Mouse (Mus musculus): ENCODE data around the gene Chkb. TPM values are rescaled to one million over a fixed set of nuclear protein-coding genes. Genes with fewer than 3 reads are reported as not detected.
A peak's percentile ranks its signal among the peaks of the same experiment; 100 is the strongest.

The Chkb gene
- total and polyA plus RNA-seq, 2 experiments from 2014 or later, result 66.2 to 101 TPM

DNA sequence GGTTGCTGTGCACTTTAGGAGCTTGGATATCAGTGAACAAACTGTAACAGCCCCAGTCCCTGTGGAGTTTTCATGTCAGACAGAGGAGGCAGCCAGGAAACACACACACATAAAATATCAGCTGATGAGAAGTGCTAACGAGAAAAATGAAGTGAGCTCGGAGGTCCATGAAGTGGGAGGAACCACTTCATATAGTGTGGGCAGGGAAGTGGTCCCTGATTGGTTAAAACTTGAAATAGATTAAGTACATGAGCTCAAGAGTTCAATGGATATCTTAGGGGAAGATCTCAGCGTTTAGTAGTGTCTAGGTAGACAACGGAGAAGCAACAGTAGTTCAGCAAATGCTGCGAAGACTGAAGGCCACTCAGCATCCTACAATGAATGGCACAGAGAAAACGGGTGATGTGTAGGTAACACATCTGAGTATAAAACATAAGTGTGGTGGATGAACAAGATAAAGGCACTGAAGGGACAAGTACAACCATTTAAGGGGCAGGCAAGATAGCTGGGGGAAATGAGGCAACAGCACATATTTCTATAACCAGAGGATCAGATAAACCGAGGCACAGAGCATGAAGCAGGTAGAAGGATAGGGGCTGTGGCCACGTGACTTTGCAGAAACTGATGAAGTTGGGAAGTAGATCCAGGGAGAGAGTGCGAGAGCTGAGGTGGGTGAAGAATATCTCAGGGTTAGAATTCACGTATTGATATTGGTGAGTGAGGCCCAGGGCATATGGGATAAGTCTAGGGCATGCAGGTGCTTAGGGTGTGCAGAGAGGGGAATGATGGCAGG is 24.7 kb downstream of the Chkb start:
- no peak for DNase-seq (ENCODE audit: low spot score)
- H3K4me2 ChIP-seq (ENCODE audit: low read depth, low read length, poor library complexity, severe bottlenecking), result no peak overlapping the region
- no peak for ATAC-seq (ENCODE audit: low FRiP score)
- H3K4me1 ChIP-seq (ENCODE audit: insufficient read depth, low read length), result no peaks in the 10 kb centered on the region
- H3K9ac ChIP-seq (replicated peaks; ENCODE audit: low read length, poor library complexity, severe bottlenecking), result no peak overlapping the region
- H3K36me3 ChIP-seq (ENCODE audit: insufficient read depth, low read length), result no peaks in the 10 kb centered on the region
- H3K27ac ChIP-seq (ENCODE audit: low read depth, low read length), result no peak overlapping the region
- WGBS, result 90% methylated on average over 10 of the region's 10 CpGs
- no peaks in the 10 kb centered on the region for H3K27me3 ChIP-seq (ENCODE audit: insufficient read depth, low read length)
- no peaks in the 10 kb centered on the region for H3K9me3 ChIP-seq (ENCODE audit: low read length)
- no peak overlapping the region for H3K4me3 ChIP-seq (ENCODE audit: low read depth, low read length)
- TF ChIP-seq CTCF (IDR thresholded peaks at IDR 0.05), result no peak

- no peak for TF ChIP-seq CTCF (IDR thresholded peaks at IDR 0.05)
- Histone ChIP-seq H3K27me3 (ENCODE audit: insufficient read depth, low read length) (no peaks in the 10 kb centered on the region), H3K9me3 (ENCODE audit: low read length) (no peaks in the 10 kb centered on the region), H3K27ac (ENCODE audit: low read depth, low read length) (no peak overlapping the region), H3K4me1 (ENCODE audit: insufficient read depth, low read length) (no peaks in the 10 kb centered on the region), H3K36me3 (ENCODE audit: insufficient read depth, low read length) (no peaks in the 10 kb centered on the region), H3K9ac (replicated peaks; ENCODE audit: low read length, poor library complexity, severe bottlenecking) (no peak overlapping the region), H3K4me2 (ENCODE audit: low read depth, low read length, poor library complexity, severe bottlenecking) (no peak overlapping the region), H3K4me3 (ENCODE audit: low read depth, low read length) (no peak overlapping the region)
- DNase-seq (ENCODE audit: low spot score) (no peak), ATAC-seq (ENCODE audit: low FRiP score) (no peak)
- 84% methylated on average over 1 of the region's 1 CpGs for WGBS
Measured at GRCm38 (mm10) chr15:89402471-89402870, 27.2 kb downstream of the Chkb start.

- TF ChIP-seq CTCF (IDR thresholded peaks at IDR 0.05), result no peak
- H3K4me3 ChIP-seq (ENCODE audit: low read depth, low read length), result no peak overlapping the region
- H3K9ac ChIP-seq (replicated peaks; ENCODE audit: low read length, poor library complexity, severe bottlenecking), result no peak overlapping the region
- DNase-seq (ENCODE audit: low spot score), result no peak
- no peak overlapping the region for H3K4me2 ChIP-seq (ENCODE audit: low read depth, low read length, poor library complexity, severe bottlenecking)
- no peak for ATAC-seq (ENCODE audit: low FRiP score)
- H3K27me3 ChIP-seq (ENCODE audit: insufficient read depth, low read length), result no peaks in the 10 kb centered on the region
- 60% methylated on average over 1 of the region's 1 CpGs for WGBS
- no peaks in the 10 kb centered on the region for H3K9me3 ChIP-seq (ENCODE audit: low read length)
- no peaks in the 10 kb centered on the region for H3K36me3 ChIP-seq (ENCODE audit: insufficient read depth, low read length)
- H3K27ac ChIP-seq (ENCODE audit: low read depth, low read length), result no peak overlapping the region
- H3K4me1 ChIP-seq (ENCODE audit: insufficient read depth, low read length), result no peaks in the 10 kb centered on the region
Measured at GRCm38 (mm10) chr15:89399716-89400115, 30.0 kb downstream of the Chkb start.

DNA sequence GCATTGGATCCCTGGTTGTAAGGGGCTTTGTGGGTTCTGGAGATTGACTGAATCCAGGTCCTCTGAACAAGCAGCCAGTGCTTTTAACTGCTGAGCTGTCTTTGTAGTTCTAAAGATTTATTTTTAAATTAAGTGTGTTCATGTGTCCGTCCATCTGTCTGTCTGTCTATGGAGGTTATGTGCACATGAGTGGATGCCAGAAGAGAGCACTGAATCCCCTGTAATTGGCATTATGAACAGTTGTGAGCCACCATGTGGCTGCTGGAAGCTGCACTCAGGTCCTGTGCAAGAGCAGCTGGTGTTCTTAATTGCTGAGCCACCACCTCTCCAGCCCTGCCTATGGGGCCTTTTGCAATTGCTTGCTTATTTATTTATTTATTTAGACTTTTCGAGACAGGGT is 31.6 kb downstream of the Chkb start:
- Histone ChIP-seq H3K36me3 (ENCODE audit: insufficient read depth, low read length) (no peaks in the 10 kb centered on the region), H3K27me3 (ENCODE audit: insufficient read depth, low read length) (no peaks in the 10 kb centered on the region), H3K4me3 (ENCODE audit: low read depth, low read length) (no peak overlapping the region), H3K4me2 (ENCODE audit: low read depth, low read length, poor library complexity, severe bottlenecking) (no peak overlapping the region), H3K9me3 (ENCODE audit: low read length) (no peaks in the 10 kb centered on the region), H3K27ac (ENCODE audit: low read depth, low read length) (no peak overlapping the region), H3K4me1 (ENCODE audit: insufficient read depth, low read length) (no peaks in the 10 kb centered on the region), H3K9ac (replicated peaks; ENCODE audit: low read length, poor library complexity, severe bottlenecking) (no peak overlapping the region)
- DNase-seq (ENCODE audit: low spot score) (peak; percentile 49), ATAC-seq (ENCODE audit: low FRiP score) (no peak)
- WGBS, result 80% methylated on average over 2 of the region's 2 CpGs
- TF ChIP-seq CTCF (IDR thresholded peaks at IDR 0.05), result no peak

DNA sequence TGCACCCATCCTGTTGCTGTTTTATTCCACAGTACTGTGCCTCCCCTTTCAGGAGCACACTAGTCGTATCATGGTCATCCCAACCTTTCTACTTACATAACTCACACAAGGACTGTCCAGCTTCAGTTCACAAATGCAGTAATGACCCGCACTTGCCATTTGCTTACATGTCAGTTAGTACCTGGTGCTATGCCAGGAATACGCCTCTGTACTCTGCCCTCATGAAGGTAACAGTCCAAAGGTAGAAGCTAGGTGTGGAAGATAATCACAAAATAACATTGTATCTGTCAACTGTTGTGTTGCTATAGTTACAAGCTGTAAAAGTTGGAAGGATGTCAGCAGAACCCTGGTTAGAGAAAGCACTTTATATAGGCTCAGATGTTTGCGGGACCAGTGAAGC is 32.8 kb downstream of the Chkb start:
- ATAC-seq (ENCODE audit: low FRiP score), result no peak

DNA sequence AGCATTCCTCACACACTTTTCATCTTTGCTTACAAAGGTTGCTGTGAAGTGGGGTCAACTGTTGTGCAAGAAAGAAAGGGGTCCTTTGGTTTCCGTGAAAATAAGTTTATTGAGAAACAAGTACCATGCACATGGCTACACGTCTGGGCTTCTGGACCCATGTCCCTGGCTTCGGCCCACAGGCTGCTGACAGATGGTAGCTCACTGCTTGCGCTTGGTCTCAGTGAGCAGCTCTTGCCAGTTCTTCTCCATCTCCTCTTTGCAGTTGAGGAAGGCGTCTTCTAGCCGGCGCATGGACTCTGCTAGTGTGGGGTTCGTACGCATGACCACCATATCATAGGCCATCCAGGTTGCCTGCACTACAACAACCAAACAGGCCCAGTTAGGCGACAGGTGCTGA is 39.6 kb downstream of the Chkb start:
- Histone ChIP-seq H3K9me3 (ENCODE audit: low read length) (no peaks in the 10 kb centered on the region), H3K27ac (ENCODE audit: low read depth, low read length) (no peak overlapping the region), H3K36me3 (ENCODE audit: insufficient read depth, low read length) (no peaks in the 10 kb centered on the region), H3K4me1 (ENCODE audit: insufficient read depth, low read length) (no peaks in the 10 kb centered on the region), H3K4me2 (ENCODE audit: low read depth, low read length, poor library complexity, severe bottlenecking) (no peak overlapping the region), H3K27me3 (ENCODE audit: insufficient read depth, low read length) (no peaks in the 10 kb centered on the region), H3K4me3 (ENCODE audit: low read depth, low read length) (no peak overlapping the region), H3K9ac (replicated peaks; ENCODE audit: low read length, poor library complexity, severe bottlenecking) (no peak overlapping the region)
- no peak for ATAC-seq (ENCODE audit: low FRiP score)
- no peak for TF ChIP-seq CTCF (IDR thresholded peaks at IDR 0.05)
- WGBS, result 91% methylated on average over 10 of the region's 10 CpGs
- DNase-seq (ENCODE audit: low spot score), result no peak

More for the DNA sequence above, 32.8 kb downstream of the Chkb start:
- H3K9ac ChIP-seq (replicated peaks; ENCODE audit: low read length, poor library complexity, severe bottlenecking), result no peak overlapping the region
- TF ChIP-seq CTCF (IDR thresholded peaks at IDR 0.05), result no peak
- no peaks in the 10 kb centered on the region for H3K36me3 ChIP-seq (ENCODE audit: insufficient read depth, low read length)
- DNase-seq (ENCODE audit: low spot score), result no peak
- no peak overlapping the region for H3K4me2 ChIP-seq (ENCODE audit: low read depth, low read length, poor library complexity, severe bottlenecking)
- WGBS, result 87% methylated on average over 4 of the region's 4 CpGs
- H3K27ac ChIP-seq (ENCODE audit: low read depth, low read length), result no peak overlapping the region
- H3K4me1 ChIP-seq (ENCODE audit: insufficient read depth, low read length), result no peaks in the 10 kb centered on the region
- no peaks in the 10 kb centered on the region for H3K27me3 ChIP-seq (ENCODE audit: insufficient read depth, low read length)
- no peaks in the 10 kb centered on the region for H3K9me3 ChIP-seq (ENCODE audit: low read length)
- H3K4me3 ChIP-seq (ENCODE audit: low read depth, low read length), result no peak overlapping the region

Measured in midbrain, postnatal 0 days (tissue).